Comparison of ENCODE assay signal across 23 mouse cellular contexts in the genomic region with DNA sequence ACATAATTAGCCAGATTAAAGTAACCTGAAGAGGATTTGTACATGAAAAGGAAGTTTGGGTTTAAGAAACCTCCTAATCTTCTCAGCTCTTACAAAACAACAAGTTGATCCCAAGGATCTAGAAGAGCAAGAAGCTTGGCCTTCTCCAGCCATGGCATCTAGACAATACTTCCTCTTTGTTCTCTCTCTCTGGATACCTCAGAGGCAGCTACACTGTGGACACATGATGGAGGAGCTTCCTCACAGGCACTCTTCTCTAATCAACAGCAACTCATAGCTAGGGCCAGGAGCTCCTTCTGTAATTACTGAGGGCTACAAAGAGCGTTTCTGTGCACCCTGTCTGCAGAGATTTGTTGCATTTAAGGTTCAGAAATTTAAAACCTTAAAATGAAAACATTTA.
"Had no signal": no experiment of that assay in that cellular context is flagged by ENCODE, and none has a peak within 500 bp of the region (broad histone marks: within the 10 kb centered on the region; RNA-seq: fewer than 3 reads in every experiment).

No protein-coding gene starts in this region.

- H3K27ac ChIP-seq: limb, embryonic 10.5 days; limb, embryonic 13.5 days; liver, embryonic 12.5 days; liver, embryonic 15.5 days; lung, embryonic 15.5 days; midbrain, embryonic 12.5 days; midbrain, embryonic 15.5 days; neural tube, embryonic 12.5 days; neural tube, embryonic 15.5 days; stomach, embryonic 15.5 days had no signal

- H3K4me1 ChIP-seq: limb, embryonic 10.5 days; limb, embryonic 13.5 days; liver, embryonic 12.5 days; liver, embryonic 15.5 days; lung, embryonic 15.5 days; megakaryocyte, embryonic 14.5 days; midbrain, embryonic 12.5 days; midbrain, embryonic 15.5 days; neural tube, embryonic 12.5 days; neural tube, embryonic 15.5 days; stomach, embryonic 15.5 days had no signal

- H3K9ac ChIP-seq: limb, embryonic 13.5 days; liver, embryonic 12.5 days; liver, embryonic 15.5 days; lung, embryonic 15.5 days; midbrain, embryonic 12.5 days; midbrain, embryonic 15.5 days; neural tube, embryonic 12.5 days; neural tube, embryonic 15.5 days; stomach, embryonic 15.5 days had no signal

- H3K4me2 ChIP-seq: limb, embryonic 13.5 days; liver, embryonic 12.5 days; liver, embryonic 15.5 days; lung, embryonic 15.5 days; midbrain, embryonic 12.5 days; midbrain, embryonic 15.5 days; neural tube, embryonic 12.5 days; neural tube, embryonic 15.5 days; stomach, embryonic 15.5 days had no signal

- H3K36me3 ChIP-seq: limb, embryonic 10.5 days; limb, embryonic 13.5 days; liver, embryonic 12.5 days; liver, embryonic 15.5 days; lung, embryonic 15.5 days; midbrain, embryonic 12.5 days; midbrain, embryonic 15.5 days; neural tube, embryonic 12.5 days; neural tube, embryonic 15.5 days; stomach, embryonic 15.5 days had no signal

- H3K4me3 ChIP-seq: limb, embryonic 10.5 days; limb, embryonic 13.5 days; liver, embryonic 12.5 days; liver, embryonic 15.5 days; lung, embryonic 15.5 days; megakaryocyte, embryonic 14.5 days; midbrain, embryonic 12.5 days; midbrain, embryonic 15.5 days; neural tube, embryonic 12.5 days; neural tube, embryonic 15.5 days; stomach, embryonic 15.5 days had no signal

- H3K27me3 ChIP-seq: limb, embryonic 13.5 days; liver, embryonic 12.5 days; liver, embryonic 15.5 days; lung, embryonic 15.5 days; megakaryocyte, embryonic 14.5 days; midbrain, embryonic 12.5 days; midbrain, embryonic 15.5 days; neural tube, embryonic 12.5 days; neural tube, embryonic 15.5 days; stomach, embryonic 15.5 days had no signal

- H3K9me3 ChIP-seq: limb, embryonic 10.5 days; limb, embryonic 13.5 days; liver, embryonic 12.5 days; liver, embryonic 15.5 days; lung, embryonic 15.5 days; megakaryocyte, embryonic 14.5 days; midbrain, embryonic 12.5 days; midbrain, embryonic 15.5 days; neural tube, embryonic 12.5 days; neural tube, embryonic 15.5 days; stomach, embryonic 15.5 days had no signal

- DNase-seq: kidney, adult 18-20 months; kidney, adult 9 months; kidney, postnatal 14 days; kidney, postnatal 4 days; liver; lung, adult 18-20 months; lung, postnatal 10 days; lung, postnatal 36 days; right cerebral cortex, adult 18-20 months; right cerebral cortex, postnatal 14 days; right cerebral cortex, postnatal 4 days; thymus, postnatal 25 days had no signal

- ATAC-seq: liver, embryonic 12.5 days; midbrain, embryonic 15.5 days had no signal
